Mouse (Mus musculus) layer of hippocampus, postnatal 25 days (tissue): ENCODE measurements around the gene Fam222b. TPM values are rescaled to one million over a fixed set of nuclear protein-coding genes. Genes with fewer than 3 reads are reported as not detected.
"Not testable (repeated sequence)": the region's sequence is repeated elsewhere in the genome, so short reads cannot be mapped to it uniquely, and the experiment has no call there.

ENCODE experiments used
- DNase-seq, 2 experiments: peaks; one replicate each; pipeline ENCODE4 v3.0.0; 2022; ENCODE audit warnings: mixed read lengths in 2 of 2, low spot score in 1 of 2; ENCODE audit errors: extremely low spot score in 1 of 2
- total RNA-seq, 2 experiments: library from RNA; stranded (reverse); gene quantifications; 2 replicates each; pipeline ENCODE4 v1.2.3; 2021

Fam222b gene
- 10 to 100 TPM; 27.6 to 33.4 TPM for total RNA-seq

- peak; percentile 86 to 89 for DNase-seq
Measured at GRCm38 (mm10) chr11:78094504-78095143, at the start of gene Fam222b. Gene Fam222b (plus strand): TSS chr11:78094660.

GRCm38 (mm10) chr11:78044758-78045251 is 49.7 kb upstream of the Fam222b start:
- DNase-seq, result peak in 1 of 2 experiments; percentile 33

GRCm38 (mm10) chr11:78048637-78049036 is 45.8 kb upstream of the Fam222b start:
- not testable (repeated sequence) for DNase-seq

GRCm38 (mm10) chr11:78053078-78053477 is 41.4 kb upstream of the Fam222b start:
- DNase-seq, result no peak

- DNase-seq, result no peak
Measured at GRCm38 (mm10) chr11:78056946-78057345, 37.5 kb upstream of the Fam222b start.

GRCm38 (mm10) chr11:78059833-78060757 is 34.4 kb upstream of the Fam222b start:
- DNase-seq, result peak; percentile 23 to 54

GRCm38 (mm10) chr11:78062563-78062962 is 31.9 kb upstream of the Fam222b start:
- DNase-seq, result no peak

GRCm38 (mm10) chr11:78065906-78066305 is 28.6 kb upstream of the Fam222b start:
- no peak for DNase-seq

- no peak for DNase-seq
Measured at GRCm38 (mm10) chr11:78066641-78067040, 27.8 kb upstream of the Fam222b start.

- DNase-seq, result no peak
Measured at GRCm38 (mm10) chr11:78067566-78067965, 26.9 kb upstream of the Fam222b start.

GRCm38 (mm10) chr11:78069130-78069529 is 25.3 kb upstream of the Fam222b start:
- no peak for DNase-seq

GRCm38 (mm10) chr11:78069646-78070045 is 24.8 kb upstream of the Fam222b start:
- DNase-seq, result no peak

GRCm38 (mm10) chr11:78071938-78072337 is 22.5 kb upstream of the Fam222b start:
- DNase-seq, result no peak

- DNase-seq, result no peak
Measured at GRCm38 (mm10) chr11:78072425-78073130, 21.9 kb upstream of the Fam222b start.

- DNase-seq, result no peak
Measured at GRCm38 (mm10) chr11:78073577-78074276, 20.7 kb upstream of the Fam222b start.

GRCm38 (mm10) chr11:78074277-78074652 is 20.2 kb upstream of the Fam222b start:
- DNase-seq, result no peak

- DNase-seq, result no peak
Measured at GRCm38 (mm10) chr11:78074666-78075065, 19.8 kb upstream of the Fam222b start.

GRCm38 (mm10) chr11:78079961-78080921 is 14.2 kb upstream of the Fam222b start, which contains the start of gene Eral1:
Gene Eral1 (minus strand): TSS chr11:78080383.
- peak; percentile 71 to 83 for DNase-seq

GRCm38 (mm10) chr11:78083595-78083994 is 10.9 kb upstream of the Fam222b start:
- no peak for DNase-seq
